Mouse (Mus musculus) olfactory bulb, adult 2 months (tissue): ENCODE measurements around the gene Defb13.

Experiments
- CTCF ChIP-seq: fragments of 200-500 bp; IDR thresholded peaks from 2 replicates; pipeline ENCODE4 v1.5.1; 2012; ENCODE audit warnings: low read depth, mild to moderate bottlenecking, low read length, moderate library complexity; ENCODE audit not compliant: insufficient read depth
- POLR2A ChIP-seq: fragments of 200-500 bp; IDR thresholded peaks from 2 replicates; pipeline ENCODE4 v1.6.1; 2012; ENCODE audit warnings: mild to moderate bottlenecking, low read depth, low read length, moderate library complexity; ENCODE audit not compliant: insufficient read depth

- no peak for TF ChIP-seq POLR2A
- no peak for TF ChIP-seq CTCF
These were observed 48.6 kb downstream of the Defb13 start for GRCm38 (mm10) chr8:21995181-21995580.
